Mouse (Mus musculus) stomach, embryonic 16.5 days (tissue): ENCODE measurements at regions not wholly inside any gene's neighbourhood (a gene's known extent, or its start where the extent isn't known, plus 50 kb on each side); places are given as distances from the start of the nearest gene placed in this dataset.
A peak's percentile ranks its signal among the peaks of the same experiment; 100 is the strongest.

Experiments
- ATAC-seq: fragments of 200-750 bp; cut with Nextera tagmentation; 2 replicates; pipeline ENCODE4 v1.8.0; 2017; ENCODE audit warnings: moderate number of reproducible peaks, moderate TSS enrichment; ENCODE audit not compliant: insufficient read depth, low FRiP score
- H3K27ac ChIP-seq: fragments of 300-500 bp; sonication (generic); 2 replicates; pipeline ENCODE4 v1.5.1; 2014; ENCODE audit warnings: low read length
- H3K27me3 ChIP-seq: fragments of 300-500 bp; sonication (generic); 2 replicates; pipeline ENCODE4 v1.6.1; 2014; ENCODE audit warnings: low read length, control low read depth, mixed read lengths; ENCODE audit not compliant: control insufficient read depth, insufficient read depth
- H3K36me3 ChIP-seq: fragments of 300-500 bp; sonication (generic); 2 replicates; pipeline ENCODE4 v1.6.1; 2014; ENCODE audit warnings: low read length; ENCODE audit not compliant: control insufficient read depth, insufficient read depth
- H3K4me1 ChIP-seq: fragments of 300-500 bp; sonication (generic); 2 replicates; pipeline ENCODE4 v1.6.1; 2014; ENCODE audit warnings: low read length, control low read depth, mixed read lengths; ENCODE audit not compliant: control insufficient read depth, insufficient read depth
- H3K4me2 ChIP-seq: fragments of 300-500 bp; sonication (generic); 2 replicates; pipeline ENCODE4 v1.6.1; 2014; ENCODE audit warnings: low read depth, low read length, mixed read lengths
- H3K4me3 ChIP-seq: fragments of 300-500 bp; sonication (generic); replicated peaks from 2 replicates; pipeline ENCODE4 v1.5.1; 2014; ENCODE audit warnings: mild to moderate bottlenecking, low read length
- H3K9ac ChIP-seq: fragments of 300-500 bp; sonication (generic); 2 replicates; pipeline ENCODE4 v1.6.1; 2014; ENCODE audit warnings: low read length
- H3K9me3 ChIP-seq: fragments of 300-500 bp; sonication (generic); replicated peaks from 2 replicates; pipeline ENCODE4 v1.6.1; 2016; ENCODE audit warnings: low read length, control low read depth; ENCODE audit not compliant: control insufficient read depth
- whole genome bisulfite sequencing: fragments of 180-500 bp; shearing (Covaris S2); extraction: QIAGEN DNeasy Blood & Tissue Kit; methylation state at CpG from one replicate; pipeline ENCODE4 v1.1.7; 2014; 5-methylcytosine and 5-hydroxymethylcytosine counted together
- microRNA counts: library from miRNA; unstranded; fragments of <30 nt; microRNA quantifications from one replicate; lab custom pipeline; 2016
- microRNA-seq: library from miRNA; unstranded; fragments of <30 nt; microRNA quantifications from one replicate; pipeline ENCODE4, GENCODE M21; 2016

GRCm38 (mm10) chr1:137010240-137010926 is 50.1 kb upstream of the Nr5a2 start:
- Histone ChIP-seq H3K36me3 (no peaks in the 10 kb centered on the region), H3K27ac (no peak overlapping the region), H3K4me1 (0 out of 2 replicates have a peak, but pooled peaks cover 2% of the 10 kb centered on the region), H3K4me3 (no peak overlapping the region), H3K9ac (no peak overlapping the region), H3K4me2 (no peak overlapping the region), H3K9me3 (no peaks in the 10 kb centered on the region), H3K27me3 (no peaks in the 10 kb centered on the region)
- WGBS: 48% methylated on average over 9 of the region's 9 CpGs
- ATAC-seq: peak; percentile 65; the same call in 1 of the 2 replicates

MicroRNA genes in the stretch of these regions (microRNA counts, 519-probe panel; counts per million panel counts)
- microRNA mmu-miR-181a (lab: Ali Mortazavi, UCI): 4,080 counts per million, percentile 94 among the panel's probes with 10 or more counts
- microRNA mmu-miR-181b+mmu-miR-181d (lab: Ali Mortazavi, UCI): 2,284 counts per million, percentile 49 among the panel's probes with 10 or more counts

Small RNAs in the stretch of these regions (microRNA-seq; reads per million reads assigned to microRNA genes)
- 1,167 reads per million, percentile 78 among the genes with 10 or more reads in this experiment for gene Mir181a-1
- 13.7 reads per million, percentile 35 among the genes with 10 or more reads in this experiment for gene Mir181b-1
